Mouse (Mus musculus) thymus, postnatal 36 days (tissue): ENCODE data around the gene Hdac5.

Source experiments
- DNase-seq, 2 experiments: peaks; one replicate each; pipeline ENCODE4 v3.0.0; 2022; ENCODE audit warnings: mixed read lengths in 2 of 2

Gene Hdac5

GRCm38 (mm10) chr11:102236022-102236421 is 6.1 kb upstream of the Hdac5 start:
- DNase-seq, result no peak

GRCm38 (mm10) chr11:102229331-102229953 is 524 bp downstream of the Hdac5 start:
- no peak for DNase-seq

- DNase-seq, result no peak
These were observed 1.2 kb downstream of the Hdac5 start for GRCm38 (mm10) chr11:102228646-102229268.

- no peak for DNase-seq
These were observed 1.8 kb downstream of the Hdac5 start for GRCm38 (mm10) chr11:102228191-102228545.

- no peak for DNase-seq
These were observed 2.4 kb downstream of the Hdac5 start for GRCm38 (mm10) chr11:102227270-102228190.

GRCm38 (mm10) chr11:102226067-102226978 is 3.6 kb downstream of the Hdac5 start:
- no peak for DNase-seq

- DNase-seq, result no peak
These were observed 4.7 kb downstream of the Hdac5 start for GRCm38 (mm10) chr11:102225221-102225620.

GRCm38 (mm10) chr11:102224686-102225085 is 5.3 kb downstream of the Hdac5 start:
- no peak for DNase-seq

- DNase-seq, result peak; percentile 84 to 86
These were observed 6.8 kb downstream of the Hdac5 start for GRCm38 (mm10) chr11:102223166-102223565.

- no peak for DNase-seq
These were observed 8.0 kb downstream of the Hdac5 start for GRCm38 (mm10) chr11:102221954-102222351.

GRCm38 (mm10) chr11:102221243-102221953 is 8.6 kb downstream of the Hdac5 start:
- no peak for DNase-seq

- no peak for DNase-seq
These were observed 9.5 kb downstream of the Hdac5 start for GRCm38 (mm10) chr11:102220451-102220850.

- no peak for DNase-seq
These were observed 10.0 kb downstream of the Hdac5 start for GRCm38 (mm10) chr11:102219994-102220346.

- DNase-seq, result no peak
These were observed 10.5 kb downstream of the Hdac5 start for GRCm38 (mm10) chr11:102219247-102219993.

- DNase-seq, result peak; percentile 83 to 91
These were observed 11.2 kb downstream of the Hdac5 start for GRCm38 (mm10) chr11:102218783-102219182.

GRCm38 (mm10) chr11:102217876-102218430 is 12.0 kb downstream of the Hdac5 start:
- no peak for DNase-seq

- no peak for DNase-seq
These were observed 12.6 kb downstream of the Hdac5 start for GRCm38 (mm10) chr11:102217396-102217795.

GRCm38 (mm10) chr11:102216886-102217240 is 13.1 kb downstream of the Hdac5 start:
- no peak for DNase-seq

- DNase-seq, result no peak
These were observed 13.7 kb downstream of the Hdac5 start for GRCm38 (mm10) chr11:102216056-102216885.

GRCm38 (mm10) chr11:102215511-102215910 is 14.5 kb downstream of the Hdac5 start:
- DNase-seq, result peak in 1 of 2 experiments; percentile 4
